Mouse (Mus musculus): ENCODE data around the gene Polr3f. TPM values are rescaled to one million over a fixed set of nuclear protein-coding genes. Genes with fewer than 3 reads are reported as not detected.

The Polr3f gene
- polyA plus RNA-seq, 2 experiments from 2014 or later = 20.3 to 25.2 TPM

Other genes starting within 250 kb of the Polr3f start
- not detected for gene Ovol2, start 195.6 kb upstream of the Polr3f start, polyA plus RNA-seq (2017; shearing (Covaris generic))
- gene Kat14, start 158.7 kb upstream of the Polr3f start, polyA plus RNA-seq (2017; shearing (Covaris generic)) = 10 to 100 TPM; 12.7 to 16.8 TPM
- 1 to 10 TPM in 1 of 2 experiments, not detected in 1; 2.4 TPM for gene Pet117, start 158.7 kb upstream of the Polr3f start, polyA plus RNA-seq (2017; shearing (Covaris generic))
- gene Dzank1, start 304 bp upstream of the Polr3f start, polyA plus RNA-seq (2017; shearing (Covaris generic)) = under 1 TPM in 1 of 2 experiments, not detected in 1; 0.56 TPM
- gene Rbbp9, start 23.2 kb downstream of the Polr3f start, polyA plus RNA-seq (2017; shearing (Covaris generic)) = 10 to 100 TPM in 1 of 2 experiments, 1 to 10 TPM in 1; 9.6 to 10.2 TPM
- 10 to 100 TPM; 73.8 to 87.4 TPM for gene Sec23b, start 28.5 kb downstream of the Polr3f start, polyA plus RNA-seq (2017; shearing (Covaris generic))
- 10 to 100 TPM; 25.8 to 27.3 TPM for gene Smim26, start 66.3 kb downstream of the Polr3f start, polyA plus RNA-seq (2017; shearing (Covaris generic))
- gene Dtd1, start 72.2 kb downstream of the Polr3f start, polyA plus RNA-seq (2017; shearing (Covaris generic)) = 10 to 100 TPM; 65.4 to 72.3 TPM